Mouse (Mus musculus): ENCODE data around the gene Csnk1e. TPM values are rescaled to one million over a fixed set of nuclear protein-coding genes. Genes with fewer than 3 reads are reported as not detected.

The Csnk1e gene
- 88.8 and 107 TPM in 2 replicates for polyA plus RNA-seq (2014; fragmentation: Nextera tagmentation; extraction: Ambion mirVana)

DNA sequence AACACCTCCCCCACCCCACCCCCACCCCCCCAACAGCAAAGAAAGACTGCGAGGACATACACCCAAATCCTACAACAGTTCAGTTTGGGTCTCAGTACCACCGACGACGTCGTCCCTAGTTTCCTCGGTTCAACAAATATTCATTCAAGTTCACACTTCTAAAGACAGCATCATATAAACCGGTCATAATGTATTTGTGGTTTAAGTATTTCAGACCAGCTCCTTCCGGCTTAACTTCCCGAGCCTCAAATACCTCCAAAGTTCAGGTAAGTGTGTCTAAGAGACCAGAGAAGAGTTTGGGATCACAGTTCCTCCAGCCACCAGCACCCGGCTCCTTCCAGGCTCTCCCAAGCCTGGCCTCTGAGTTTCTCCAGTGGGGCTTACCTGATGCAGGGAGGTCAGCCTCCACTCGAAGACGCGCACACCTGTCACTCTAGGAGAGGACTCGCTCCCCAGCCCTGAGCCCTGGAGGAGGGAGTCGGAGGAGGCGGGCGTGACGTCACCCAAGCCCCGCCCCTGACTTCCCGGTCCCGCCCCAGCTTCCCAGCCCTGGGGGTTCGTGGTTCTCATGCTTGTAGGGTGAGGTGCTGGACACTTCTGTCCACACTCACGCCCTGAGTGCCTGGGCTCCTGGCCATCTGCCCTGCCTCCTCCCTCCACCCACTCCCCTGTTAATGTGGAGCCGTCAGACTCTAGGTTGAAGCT, at the start of gene Csnk1e:
TSS of gene Csnk1e (minus strand) at position 461 of the 705 bp plus-strand sequence.
- 2% methylated on average over 24 of the region's 24 CpGs for WGBS
- Histone ChIP-seq H3K36me3 (ENCODE audit: control insufficient read depth, insufficient read depth, low read length) (no peaks in the 10 kb centered on the region), H3K9me3 (ENCODE audit: control insufficient read depth, low read length) (no peaks in the 10 kb centered on the region), H3K4me1 (ENCODE audit: control insufficient read depth, insufficient read depth, low read length) (peaks cover 11% of the 10 kb centered on the region; the same call in 1 of the 2 replicates), H3K4me3 (ENCODE audit: low read length) (peak within 1 kb of the TSS; percentile 27), H3K4me2 (replicated peaks; ENCODE audit: low read depth, low read length) (peak within 1 kb of the TSS; percentile 74), H3K9ac (ENCODE audit: low read depth, low read length) (0 out of 2 replicates have a peak within 1 kb of the TSS, but pooled peaks have one; percentile 47), H3K27me3 (ENCODE audit: control insufficient read depth, insufficient read depth, low read length) (no peaks in the 10 kb centered on the region), H3K27ac (ENCODE audit: low read depth, low read length) (no peak within 1 kb of the TSS)
- peak; percentile 91 for ATAC-seq (ENCODE audit: low FRiP score, low TSS enrichment)

DNA sequence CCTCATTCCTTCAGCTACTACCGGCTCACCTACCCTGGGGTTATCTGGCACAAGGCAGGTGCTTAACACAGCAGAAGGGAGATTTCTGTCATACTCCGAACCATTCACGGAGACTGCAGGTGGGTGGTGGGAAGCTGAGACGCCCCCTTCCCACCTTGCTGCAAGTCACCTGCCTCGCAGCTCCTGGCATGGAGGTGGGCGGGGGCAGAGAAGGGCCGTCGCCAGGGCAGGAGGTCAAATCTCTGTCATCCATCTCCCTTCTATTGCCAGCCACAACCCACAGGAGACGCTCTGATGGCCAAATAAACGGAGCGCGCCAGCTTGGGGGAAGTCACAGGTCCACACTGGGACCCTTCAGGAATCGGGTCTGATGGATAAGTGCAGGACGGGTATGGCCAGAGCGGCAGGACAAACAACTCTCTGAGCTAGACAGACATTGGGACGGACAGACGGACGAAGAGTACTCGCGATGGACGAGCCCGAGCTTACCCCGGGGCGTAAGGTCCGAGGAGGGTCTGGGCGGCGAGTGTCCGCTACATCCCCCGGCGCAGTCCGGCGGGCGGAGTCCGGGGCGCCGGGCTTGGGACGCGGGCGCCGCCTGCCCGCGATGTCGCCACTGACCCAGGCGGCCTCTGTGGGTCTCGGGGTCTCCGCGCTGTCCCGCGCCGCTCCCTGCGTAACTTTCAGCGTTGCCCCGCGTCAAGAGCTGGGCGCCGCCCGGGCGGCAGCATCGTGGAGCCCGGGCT, 49.5 kb upstream of the Csnk1e start, which contains the start of gene Kcnj4:
TSS of gene Kcnj4 (minus strand) at position 535 of the 746 bp plus-strand sequence.
- peak within 1 kb of the TSS; percentile 67 for H3K9ac ChIP-seq (ENCODE audit: low read depth, low read length)
- no peaks in the 10 kb centered on the region for H3K9me3 ChIP-seq (ENCODE audit: control insufficient read depth, low read length)
- ATAC-seq (ENCODE audit: low FRiP score, low TSS enrichment), result peak; percentile 14; the same call in 1 of the 2 replicates
- H3K36me3 ChIP-seq (ENCODE audit: control insufficient read depth, insufficient read depth, low read length), result no peaks in the 10 kb centered on the region
- H3K27ac ChIP-seq (ENCODE audit: low read depth, low read length), result no peak within 1 kb of the TSS
- peaks cover 5% of the 10 kb centered on the region; the same call in 1 of the 2 replicates for H3K4me1 ChIP-seq (ENCODE audit: control insufficient read depth, insufficient read depth, low read length)
- under 1% methylated on average over 60 of the region's 60 CpGs for WGBS
- peak within 1 kb of the TSS; percentile 64 for H3K4me3 ChIP-seq (ENCODE audit: low read length)
- peaks cover 68% of the 10 kb centered on the region for H3K27me3 ChIP-seq (ENCODE audit: control insufficient read depth, insufficient read depth, low read length)
- peak within 1 kb of the TSS; percentile 100 for H3K4me2 ChIP-seq (replicated peaks; ENCODE audit: low read depth, low read length)

DNA sequence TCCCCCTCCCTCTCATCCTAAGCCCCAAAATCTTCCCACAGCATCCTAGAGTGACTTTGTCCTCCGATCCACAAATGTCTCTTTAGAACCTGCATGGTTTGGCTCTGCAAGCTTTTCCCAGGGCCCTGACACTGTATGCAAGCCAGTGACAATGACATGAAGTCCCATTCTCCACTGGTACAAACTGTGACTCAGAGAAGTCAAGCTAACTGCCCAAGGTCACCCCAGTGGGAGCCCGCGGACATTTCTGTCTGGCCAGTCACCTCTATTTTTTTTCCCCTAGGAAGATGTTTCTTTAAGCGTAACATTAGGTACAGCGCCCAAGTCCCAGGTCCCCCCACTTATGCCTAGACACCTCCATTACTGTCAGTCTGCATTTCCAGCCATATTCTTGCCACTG, 48.1 kb upstream of the Csnk1e start:
- Histone ChIP-seq H3K27ac (ENCODE audit: low read depth, low read length) (no peak overlapping the region), H3K4me3 (ENCODE audit: low read length) (no peak overlapping the region), H3K9me3 (ENCODE audit: control insufficient read depth, low read length) (no peaks in the 10 kb centered on the region), H3K36me3 (ENCODE audit: control insufficient read depth, insufficient read depth, low read length) (no peaks in the 10 kb centered on the region), H3K27me3 (ENCODE audit: control insufficient read depth, insufficient read depth, low read length) (peaks cover 62% of the 10 kb centered on the region), H3K4me2 (replicated peaks; ENCODE audit: low read depth, low read length) (no peak overlapping the region), H3K9ac (ENCODE audit: low read depth, low read length) (no peak overlapping the region), H3K4me1 (ENCODE audit: control insufficient read depth, insufficient read depth, low read length) (peaks cover 5% of the 10 kb centered on the region; the same call in 1 of the 2 replicates)
- 74% methylated on average over 5 of the region's 5 CpGs for WGBS
- ATAC-seq (ENCODE audit: low FRiP score, low TSS enrichment), result no peak

DNA sequence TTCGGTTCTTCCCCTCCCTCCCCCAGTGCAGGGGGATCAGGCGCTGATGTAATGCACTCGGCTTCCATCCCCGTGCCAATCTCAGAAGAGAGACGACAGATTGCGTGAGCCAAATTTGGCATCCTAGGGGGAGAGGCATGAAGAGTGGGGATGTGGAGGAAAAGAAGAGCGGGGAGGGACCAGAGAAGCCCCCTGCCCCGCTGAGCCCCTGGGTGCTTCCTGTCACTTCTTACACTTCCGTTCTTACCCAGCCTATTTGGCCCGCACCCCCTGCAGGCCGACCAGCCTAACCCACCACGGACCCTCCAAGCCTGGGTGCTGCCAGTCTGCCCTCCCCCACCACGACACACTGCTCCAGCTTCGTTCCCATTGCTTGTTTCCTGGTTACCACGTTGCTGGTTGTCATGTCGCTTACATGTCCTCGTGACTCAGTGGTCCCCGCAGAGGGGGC, 47.5 kb upstream of the Csnk1e start:
- Histone ChIP-seq H3K4me1 (ENCODE audit: control insufficient read depth, insufficient read depth, low read length) (peaks cover 5% of the 10 kb centered on the region; the same call in 1 of the 2 replicates), H3K4me2 (replicated peaks; ENCODE audit: low read depth, low read length) (no peak overlapping the region), H3K27me3 (ENCODE audit: control insufficient read depth, insufficient read depth, low read length) (peaks cover 57% of the 10 kb centered on the region), H3K4me3 (ENCODE audit: low read length) (no peak overlapping the region), H3K27ac (ENCODE audit: low read depth, low read length) (no peak overlapping the region), H3K9me3 (ENCODE audit: control insufficient read depth, low read length) (no peaks in the 10 kb centered on the region), H3K36me3 (ENCODE audit: control insufficient read depth, insufficient read depth, low read length) (no peaks in the 10 kb centered on the region), H3K9ac (ENCODE audit: low read depth, low read length) (no peak overlapping the region)
- ATAC-seq (ENCODE audit: low FRiP score, low TSS enrichment), result no peak
- 25% methylated on average over 18 of the region's 18 CpGs for WGBS

DNA sequence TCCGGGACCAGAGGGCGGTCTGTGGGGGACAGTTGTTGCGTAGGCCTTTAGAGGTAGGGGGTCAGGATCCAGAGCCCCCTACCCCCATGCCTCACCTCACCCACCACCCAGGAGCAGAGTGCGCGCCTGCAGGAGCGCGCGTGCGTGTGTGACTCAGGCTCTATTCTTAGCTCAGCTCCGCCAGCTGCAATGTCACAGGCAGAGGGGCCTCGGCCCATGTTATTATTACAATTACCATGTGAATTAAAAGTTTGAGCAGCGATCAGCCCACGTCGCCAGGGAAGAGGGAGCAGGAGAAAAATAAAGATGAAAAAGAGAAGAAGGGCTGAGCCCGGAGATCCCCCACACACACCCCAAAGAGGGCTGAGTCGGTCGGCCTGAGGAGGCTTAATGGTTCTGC, 44.7 kb upstream of the Csnk1e start:
- Histone ChIP-seq H3K27me3 (ENCODE audit: control insufficient read depth, insufficient read depth, low read length) (peaks cover 33% of the 10 kb centered on the region), H3K4me3 (ENCODE audit: low read length) (no peak overlapping the region), H3K9me3 (ENCODE audit: control insufficient read depth, low read length) (no peaks in the 10 kb centered on the region), H3K4me1 (ENCODE audit: control insufficient read depth, insufficient read depth, low read length) (peaks cover under 1% of the 10 kb centered on the region; the same call in 1 of the 2 replicates), H3K4me2 (replicated peaks; ENCODE audit: low read depth, low read length) (no peak overlapping the region), H3K36me3 (ENCODE audit: control insufficient read depth, insufficient read depth, low read length) (no peaks in the 10 kb centered on the region), H3K9ac (ENCODE audit: low read depth, low read length) (no peak overlapping the region), H3K27ac (ENCODE audit: low read depth, low read length) (no peak overlapping the region)
- no peak for ATAC-seq (ENCODE audit: low FRiP score, low TSS enrichment)
- 78% methylated on average over 17 of the region's 17 CpGs for WGBS

DNA sequence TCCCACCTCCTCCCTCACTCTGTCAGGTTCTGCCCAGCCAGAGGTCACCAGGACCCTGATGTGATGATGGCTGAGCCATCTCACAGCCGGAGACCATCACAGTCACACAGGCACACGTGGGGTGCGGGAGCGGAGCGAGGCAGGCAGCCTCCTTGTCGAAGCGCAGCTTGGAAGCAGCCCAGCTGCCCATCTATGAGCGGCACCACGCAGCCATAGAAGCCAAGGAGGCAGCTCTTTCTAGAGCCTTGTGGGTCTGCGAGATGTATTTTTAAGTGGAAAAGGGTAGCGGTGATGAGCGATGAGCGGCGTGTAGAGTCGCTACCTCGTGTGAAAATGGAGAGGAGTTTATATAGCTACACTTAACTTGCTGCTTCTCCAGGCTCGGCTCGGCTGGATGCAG, 38.2 kb upstream of the Csnk1e start:
- WGBS, result 28% methylated on average over 18 of the region's 18 CpGs
- peaks cover 15% of the 10 kb centered on the region for H3K27me3 ChIP-seq (ENCODE audit: control insufficient read depth, insufficient read depth, low read length)

DNA sequence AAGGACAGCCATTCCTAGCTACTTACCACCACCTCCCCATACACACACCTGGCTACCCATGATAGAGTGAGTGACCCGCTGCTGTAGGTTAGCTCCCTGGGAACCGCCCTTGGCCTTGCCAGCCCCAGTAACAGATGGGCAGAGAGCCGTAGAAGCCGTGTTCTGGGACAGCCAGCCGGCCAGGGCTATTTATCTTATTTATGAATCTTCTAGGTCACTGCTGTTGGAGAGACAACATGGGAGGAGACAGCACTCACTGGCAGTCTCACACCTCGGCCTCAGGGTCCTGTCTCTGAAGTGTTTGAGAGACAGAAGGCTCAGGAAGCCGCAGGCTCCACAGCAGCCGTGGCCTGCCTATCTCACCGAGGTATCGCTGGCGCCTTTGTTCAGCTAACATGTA, 34.1 kb upstream of the Csnk1e start:
- H3K4me3 ChIP-seq (ENCODE audit: low read length), result no peak overlapping the region
- H3K36me3 ChIP-seq (ENCODE audit: control insufficient read depth, insufficient read depth, low read length), result no peaks in the 10 kb centered on the region
- peaks cover 13% of the 10 kb centered on the region for H3K27me3 ChIP-seq (ENCODE audit: control insufficient read depth, insufficient read depth, low read length)
- no peak overlapping the region for H3K27ac ChIP-seq (ENCODE audit: low read depth, low read length)
- no peaks in the 10 kb centered on the region for H3K9me3 ChIP-seq (ENCODE audit: control insufficient read depth, low read length)
- H3K4me1 ChIP-seq (ENCODE audit: control insufficient read depth, insufficient read depth, low read length), result no peaks in the 10 kb centered on the region; the same call in 1 of the 2 replicates
- 53% methylated on average over 11 of the region's 11 CpGs for WGBS
- ATAC-seq (ENCODE audit: low FRiP score, low TSS enrichment), result no peak
- H3K9ac ChIP-seq (ENCODE audit: low read depth, low read length), result no peak overlapping the region
- no peak overlapping the region for H3K4me2 ChIP-seq (replicated peaks; ENCODE audit: low read depth, low read length)

More for the DNA sequence above, 38.2 kb upstream of the Csnk1e start:
- no peaks in the 10 kb centered on the region for H3K9me3 ChIP-seq (ENCODE audit: control insufficient read depth, low read length)
- no peaks in the 10 kb centered on the region for H3K36me3 ChIP-seq (ENCODE audit: control insufficient read depth, insufficient read depth, low read length)
- H3K4me2 ChIP-seq (replicated peaks; ENCODE audit: low read depth, low read length), result no peak overlapping the region
- no peak overlapping the region for H3K9ac ChIP-seq (ENCODE audit: low read depth, low read length)
- no peaks in the 10 kb centered on the region; the same call in 1 of the 2 replicates for H3K4me1 ChIP-seq (ENCODE audit: control insufficient read depth, insufficient read depth, low read length)
- ATAC-seq (ENCODE audit: low FRiP score, low TSS enrichment), result no peak
- no peak overlapping the region for H3K27ac ChIP-seq (ENCODE audit: low read depth, low read length)
- H3K4me3 ChIP-seq (ENCODE audit: low read length), result no peak overlapping the region

DNA sequence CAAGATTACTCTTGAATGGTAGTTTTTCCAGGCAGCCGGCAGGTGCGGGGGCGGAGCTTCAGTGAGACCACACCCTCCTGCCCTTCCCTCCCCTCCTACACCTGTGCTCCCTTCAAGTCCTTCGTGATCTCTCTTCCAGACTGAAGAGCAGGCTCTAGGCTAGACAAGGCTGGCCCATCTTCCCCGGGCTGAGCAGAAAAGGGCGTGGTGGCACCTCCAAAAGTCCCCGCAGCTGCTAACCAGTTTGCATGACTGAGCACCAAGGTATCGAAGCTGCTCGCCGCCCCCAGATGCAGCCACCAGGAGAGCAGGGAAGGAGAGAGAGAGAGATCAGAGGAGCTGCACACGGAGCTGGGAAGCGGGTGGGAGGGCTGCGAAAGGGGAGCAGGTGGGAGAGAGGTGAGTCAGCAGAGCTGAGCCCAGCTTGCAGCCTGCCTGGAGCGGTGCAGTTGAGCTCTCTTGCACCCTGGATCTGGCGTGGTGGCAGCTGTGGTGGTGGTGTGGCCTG, 25.9 kb upstream of the Csnk1e start:
- no peaks in the 10 kb centered on the region for H3K9me3 ChIP-seq (ENCODE audit: control insufficient read depth, low read length)
- H3K27me3 ChIP-seq (ENCODE audit: control insufficient read depth, insufficient read depth, low read length), result 0 out of 2 replicates have a peak, but pooled peaks cover 4% of the 10 kb centered on the region
- H3K4me3 ChIP-seq (ENCODE audit: low read length), result no peak overlapping the region
- ATAC-seq (ENCODE audit: low FRiP score, low TSS enrichment), result no peak
- 5% methylated on average over 15 of the region's 15 CpGs for WGBS
- no peaks in the 10 kb centered on the region for H3K36me3 ChIP-seq (ENCODE audit: control insufficient read depth, insufficient read depth, low read length)
- H3K4me2 ChIP-seq (replicated peaks; ENCODE audit: low read depth, low read length), result peak overlapping the region; percentile 22
- H3K4me1 ChIP-seq (ENCODE audit: control insufficient read depth, insufficient read depth, low read length), result peaks cover 5% of the 10 kb centered on the region; the same call in 1 of the 2 replicates
- no peak overlapping the region for H3K27ac ChIP-seq (ENCODE audit: low read depth, low read length)
- no peak overlapping the region for H3K9ac ChIP-seq (ENCODE audit: low read depth, low read length)
